Mouse (Mus musculus) testis, adult 2 months (tissue): ENCODE data around the gene Fuca1.

Experiments used
- CTCF ChIP-seq: fragments of 200-500 bp; IDR thresholded peaks from 2 replicates; pipeline ENCODE4 v1.5.1; 2012; ENCODE audit warnings: low read depth, mild to moderate bottlenecking, inconsistent platforms, low read length, moderate library complexity; ENCODE audit not compliant: control insufficient read depth, insufficient read depth, insufficient replicate concordance
- POLR2A ChIP-seq: fragments of 200-500 bp; IDR thresholded peaks from 2 replicates; pipeline ENCODE4 v1.6.1; 2012; ENCODE audit warnings: low read depth, mild to moderate bottlenecking, inconsistent platforms, low read length, moderate library complexity; ENCODE audit not compliant: control insufficient read depth

GRCm38 (mm10) chr4:135884531-135884930, 36.0 kb upstream of the Fuca1 start:
- TF ChIP-seq CTCF (no peak), POLR2A (no peak)
